Mouse (Mus musculus) liver, embryonic 16.5 days (tissue): ENCODE measurements around the gene Ranbp9. TPM values are rescaled to one million over a fixed set of nuclear protein-coding genes. Genes with fewer than 3 reads are reported as not detected.

ENCODE experiments used
- ATAC-seq: fragments of 200-750 bp; cut with Nextera tagmentation; 2 replicates; pipeline ENCODE4 v1.8.0; 2017; ENCODE audit warnings: low read depth, mild to moderate bottlenecking, moderate number of reproducible peaks, moderate library complexity
- H3K27ac ChIP-seq: fragments of 300-500 bp; sonication (generic); 2 replicates; pipeline ENCODE4 v1.5.1; 2014; ENCODE audit warnings: mild to moderate bottlenecking, low read length
- H3K27me3 ChIP-seq: fragments of 300-500 bp; sonication (generic); 2 replicates; pipeline ENCODE4 v1.6.1; 2014; ENCODE audit warnings: low read depth, low read length, mixed read lengths; ENCODE audit not compliant: control insufficient read depth, insufficient read depth
- H3K36me3 ChIP-seq: fragments of 300-500 bp; sonication (generic); 2 replicates; pipeline ENCODE4 v1.6.1; 2014; ENCODE audit warnings: mild to moderate bottlenecking; ENCODE audit not compliant: control insufficient read depth, insufficient read depth
- H3K4me1 ChIP-seq: fragments of 300-500 bp; sonication (generic); 2 replicates; pipeline ENCODE4 v1.6.1; 2014; ENCODE audit warnings: low read depth, low read length, mixed read lengths; ENCODE audit not compliant: control insufficient read depth
- H3K4me2 ChIP-seq: fragments of 300-500 bp; sonication (generic); 2 replicates; pipeline ENCODE4 v1.6.1; 2014; ENCODE audit warnings: low read depth, low read length, mixed read lengths
- H3K4me3 ChIP-seq: fragments of 300-500 bp; sonication (generic); 2 replicates; pipeline ENCODE4 v1.5.1; 2014; ENCODE audit warnings: low read depth, mild to moderate bottlenecking, low read length
- H3K9ac ChIP-seq: fragments of 300-500 bp; sonication (generic); 2 replicates; pipeline ENCODE4 v1.6.1; 2014; ENCODE audit warnings: low read depth, low read length
- H3K9me3 ChIP-seq: fragments of 300-500 bp; sonication (generic); replicated peaks from 2 replicates; pipeline ENCODE4 v1.6.1; 2016; ENCODE audit warnings: low read length; ENCODE audit not compliant: control insufficient read depth
- WGBS: fragments of 180-500 bp; shearing (Covaris S2); extraction: QIAGEN DNeasy Blood & Tissue Kit; methylation state at CpG from one replicate; pipeline ENCODE4 v1.1.7; 2014; ENCODE audit not compliant: insufficient replicate concordance; 5-methylcytosine and 5-hydroxymethylcytosine counted together
- polyA plus RNA-seq: library from polyadenylated mRNA; unstranded; fragments of >200 nt; fragmentation: Nextera tagmentation; extraction: Ambion mirVana; gene quantifications from 2 replicates; pipeline ENCODE4 v1.2.1, GENCODE M21; 2015

The Ranbp9 gene
- polyA plus RNA-seq, 1 experiment from 2014 or later = 2.3 TPM

- Histone ChIP-seq H3K4me1 (peaks cover 14% of the 10 kb centered on the region), H3K9ac (no peak overlapping the region)
- WGBS = 46% methylated on average over 9 of the region's 9 CpGs
These were observed 1.7 kb upstream of the Ranbp9 start for GRCm38 (mm10) chr13:43482782-43483181.

GRCm38 (mm10) chr13:43481859-43482245 lies 770 bp upstream of the Ranbp9 start:
- peak overlapping the region; percentile 97 for H3K9ac ChIP-seq

More at GRCm38 (mm10) chr13:43482782-43483181, 1.7 kb upstream of the Ranbp9 start:
- Histone ChIP-seq H3K27ac (no peak overlapping the region), H3K4me3 (no peak overlapping the region), H3K27me3 (no peaks in the 10 kb centered on the region), H3K9me3 (no peaks in the 10 kb centered on the region), H3K36me3 (no peaks in the 10 kb centered on the region), H3K4me2 (no peak overlapping the region)
- ATAC-seq = no peak

GRCm38 (mm10) chr13:43480595-43480956 lies 506 bp downstream of the Ranbp9 start:
- Histone ChIP-seq H3K27ac (peak overlapping the region; percentile 97), H3K4me3 (peak overlapping the region; percentile 93), H3K9me3 (no peaks in the 10 kb centered on the region), H3K27me3 (no peaks in the 10 kb centered on the region), H3K9ac (peak overlapping the region; percentile 97), H3K4me2 (peak overlapping the region; percentile 73), H3K36me3 (no peaks in the 10 kb centered on the region), H3K4me1 (peaks cover 15% of the 10 kb centered on the region)
- peak; percentile 56 for ATAC-seq
- WGBS = 0% methylated on average over 51 of the region's 67 CpGs

More at GRCm38 (mm10) chr13:43481859-43482245, 770 bp upstream of the Ranbp9 start:
- Histone ChIP-seq H3K4me2 (peak overlapping the region; percentile 73), H3K9me3 (no peaks in the 10 kb centered on the region), H3K4me1 (peaks cover 15% of the 10 kb centered on the region), H3K36me3 (no peaks in the 10 kb centered on the region), H3K4me3 (peak overlapping the region; percentile 93), H3K27me3 (no peaks in the 10 kb centered on the region), H3K27ac (peak overlapping the region; percentile 97)
- 43% methylated on average over 6 of the region's 6 CpGs for WGBS
- no peak for ATAC-seq

- Histone ChIP-seq H3K36me3 (no peaks in the 10 kb centered on the region), H3K9me3 (no peaks in the 10 kb centered on the region), H3K27me3 (no peaks in the 10 kb centered on the region), H3K4me2 (peak overlapping the region; percentile 68), H3K27ac (peak overlapping the region; percentile 97), H3K4me3 (peak overlapping the region; percentile 93), H3K9ac (peak overlapping the region; percentile 97), H3K4me1 (peaks cover 17% of the 10 kb centered on the region)
- under 1% methylated on average over 36 of the region's 36 CpGs for WGBS
- no peak for ATAC-seq
These were observed 1.1 kb downstream of the Ranbp9 start for GRCm38 (mm10) chr13:43479767-43480571.

- WGBS = 11% methylated on average over 6 of the region's 6 CpGs
- Histone ChIP-seq H3K9ac (peak overlapping the region; percentile 97), H3K9me3 (no peaks in the 10 kb centered on the region), H3K27ac (peak overlapping the region; percentile 67), H3K36me3 (no peaks in the 10 kb centered on the region), H3K27me3 (no peaks in the 10 kb centered on the region), H3K4me3 (peak overlapping the region; percentile 93), H3K4me1 (peaks cover 21% of the 10 kb centered on the region), H3K4me2 (peak overlapping the region; percentile 68)
- ATAC-seq = no peak
These were observed 1.9 kb downstream of the Ranbp9 start for GRCm38 (mm10) chr13:43479024-43479705.

- H3K4me1 ChIP-seq = peaks cover 21% of the 10 kb centered on the region
- peak overlapping the region; percentile 67 for H3K27ac ChIP-seq
- H3K9me3 ChIP-seq = no peaks in the 10 kb centered on the region
- H3K27me3 ChIP-seq = no peaks in the 10 kb centered on the region
- H3K4me2 ChIP-seq = peak overlapping the region; percentile 68
- H3K9ac ChIP-seq = peak overlapping the region; percentile 48
- peak overlapping the region; percentile 53 for H3K4me3 ChIP-seq
- H3K36me3 ChIP-seq = no peaks in the 10 kb centered on the region
- no peak for ATAC-seq
- WGBS = 23% methylated on average over 8 of the region's 8 CpGs
These were observed 2.5 kb downstream of the Ranbp9 start for GRCm38 (mm10) chr13:43478586-43478985.

GRCm38 (mm10) chr13:43477098-43477697 lies 3.9 kb downstream of the Ranbp9 start:
- WGBS = 78% methylated on average over 3 of the region's 3 CpGs
- no peak overlapping the region for H3K4me2 ChIP-seq
- no peak for ATAC-seq
- no peaks in the 10 kb centered on the region for H3K9me3 ChIP-seq
- no peak overlapping the region for H3K27ac ChIP-seq
- no peak overlapping the region for H3K9ac ChIP-seq
- H3K4me3 ChIP-seq = no peak overlapping the region
- H3K36me3 ChIP-seq = no peaks in the 10 kb centered on the region
- no peaks in the 10 kb centered on the region for H3K27me3 ChIP-seq
- H3K4me1 ChIP-seq = peaks cover 21% of the 10 kb centered on the region

- H3K4me3 ChIP-seq = no peak overlapping the region
- H3K27ac ChIP-seq = no peak overlapping the region
- H3K9ac ChIP-seq = no peak overlapping the region
- H3K9me3 ChIP-seq = no peaks in the 10 kb centered on the region
- no peak for ATAC-seq
- no peaks in the 10 kb centered on the region for H3K27me3 ChIP-seq
- 50% methylated on average over 7 of the region's 7 CpGs for WGBS
- H3K4me1 ChIP-seq = peaks cover 14% of the 10 kb centered on the region
- H3K36me3 ChIP-seq = no peaks in the 10 kb centered on the region
- no peak overlapping the region for H3K4me2 ChIP-seq
These were observed 4.9 kb downstream of the Ranbp9 start for GRCm38 (mm10) chr13:43476226-43476625.
